Comparison of ENCODE assay signal across 8 mouse cellular contexts in genomic region chr12:102499723-102500122, GRCm38 (mm10). TPM values are rescaled to one million over a fixed set of nuclear protein-coding genes. Genes with fewer than 3 reads are reported as not detected.
DNase-seq lines count a peak whose midpoint lies in the region; ATAC-seq and TF ChIP-seq lines count a peak whose summit lies in the region.

No protein-coding gene starts in this region.

- no peak overlapping the region for H3K4me2 ChIP-seq in liver, embryonic 11.5 days
- no peak overlapping the region for H3K4me2 ChIP-seq in hindbrain, embryonic 16.5 days (ENCODE audit: low read length)

- H3K9ac ChIP-seq in liver, embryonic 11.5 days (ENCODE audit: low read depth, low read length) = no peak overlapping the region
- no peak overlapping the region for H3K9ac ChIP-seq in hindbrain, embryonic 16.5 days (ENCODE audit: low read depth, low read length)

- H3K27me3 ChIP-seq in liver, embryonic 11.5 days (replicated peaks; ENCODE audit: control insufficient read depth, insufficient read depth, low read length) = no peaks in the 10 kb centered on the region
- no peaks in the 10 kb centered on the region for H3K27me3 ChIP-seq in hindbrain, embryonic 16.5 days (replicated peaks; ENCODE audit: control insufficient read depth, insufficient read depth, low read length)

- no peak overlapping the region for H3K27ac ChIP-seq in liver, embryonic 11.5 days (ENCODE audit: low read depth, low read length)
- H3K27ac ChIP-seq in hindbrain, embryonic 16.5 days (ENCODE audit: low read depth, low read length) = no peak overlapping the region

- H3K4me1 ChIP-seq in liver, embryonic 11.5 days (replicated peaks; ENCODE audit: control insufficient read depth, insufficient read depth, low read length) = no peaks in the 10 kb centered on the region
- H3K4me1 ChIP-seq in hindbrain, embryonic 16.5 days (ENCODE audit: control insufficient read depth, insufficient read depth, low read depth, low read length) = no peaks in the 10 kb centered on the region

- 0 out of 2 replicates have a peak, but pooled peaks have one; percentile 36 for ATAC-seq in liver, embryonic 11.5 days (replicated peaks; ENCODE audit: low FRiP score)
- ATAC-seq in hindbrain, embryonic 16.5 days = no peak
- no peak for ATAC-seq in erythroid progenitor cell, adult 5-6 weeks (replicated peaks; ENCODE audit: low FRiP score, poor library complexity, severe bottlenecking)

- H3K36me3 ChIP-seq in liver, embryonic 11.5 days (ENCODE audit: control insufficient read depth, insufficient read depth, low read length) = peaks cover 8% of the 10 kb centered on the region; the same call in 1 of the 2 replicates
- H3K36me3 ChIP-seq in hindbrain, embryonic 16.5 days (ENCODE audit: control insufficient read depth, insufficient read depth, low read length) = peaks cover 9% of the 10 kb centered on the region; the same call in 1 of the 2 replicates

- TF ChIP-seq POLR2A in brain, embryonic 14.5 days (IDR thresholded peaks at IDR 0.05; ENCODE audit: borderline replicate concordance, extremely low read depth, insufficient read depth, insufficient read length, poor library complexity, severe bottlenecking) = no peak

- 49% methylated on average over 4 of the region's 4 CpGs for WGBS in liver, embryonic 11.5 days
- WGBS in hindbrain, embryonic 16.5 days = 77% methylated on average over 4 of the region's 4 CpGs

- TF ChIP-seq CTCF in brain, embryonic 14.5 days (IDR thresholded peaks at IDR 0.05; ENCODE audit: borderline replicate concordance, extremely low read depth, insufficient read depth, insufficient read length) = peak; percentile 33; the same call in 1 of the 2 replicates

- no peaks in the 10 kb centered on the region for H3K9me3 ChIP-seq in liver, embryonic 11.5 days (ENCODE audit: control insufficient read depth, low read length)
- H3K9me3 ChIP-seq in hindbrain, embryonic 16.5 days (ENCODE audit: control insufficient read depth, low read length) = no peaks in the 10 kb centered on the region

- peak; percentile 49 for DNase-seq in embryo, embryonic 10.5 days (ENCODE audit: low spot score)
- DNase-seq in embryo, embryonic 9.5 days (ENCODE audit: extremely low spot score) = no peak
- peak; percentile 37 for DNase-seq in A20 (ENCODE audit: low read depth, low spot score)
- no peak for DNase-seq in brain, embryonic 14.5 days (ENCODE audit: low read depth)
- no peak for DNase-seq in liver, embryonic 11.5 days (ENCODE audit: low spot score)
- no peak for DNase-seq in layer of hippocampus, postnatal 25 days (ENCODE audit: extremely low spot score in 1 of 2, low spot score in 1 of 2)

- H3K4me3 ChIP-seq in liver, embryonic 11.5 days (ENCODE audit: low read depth, low read length) = no peak overlapping the region
- no peak overlapping the region for H3K4me3 ChIP-seq in hindbrain, embryonic 16.5 days (ENCODE audit: low read length)

RNA-seq across cellular contexts. Expression of gene Golga5, which starts 30.8 kb away (rescaled TPM):
- polyA plus RNA-seq in brain, embryonic 14.5 days (2012; rRNA removed) = 21.8 and 23.9 TPM in 2 replicates
- 24.7 and 27.5 TPM in 2 replicates for polyA plus RNA-seq in liver, embryonic 11.5 days (2014; fragmentation: Nextera tagmentation; extraction: Ambion mirVana)
- 10 to 100 TPM; 25.6 to 27.1 TPM for total RNA-seq in layer of hippocampus, postnatal 25 days (2021)
- 24.7 and 28.9 TPM in 2 replicates for polyA plus RNA-seq in hindbrain, embryonic 16.5 days (2015; fragmentation: Nextera tagmentation; extraction: Ambion mirVana)
- 11.9 and 15.9 TPM in 2 replicates for total RNA-seq in erythroid progenitor cell, adult 5-6 weeks (2015; ENCODE audit: low replicate concordance)
- 20.3 and 20.7 TPM in 2 replicates for total RNA-seq in erythroid progenitor cell, adult 5-6 weeks (2017; ENCODE audit: low replicate concordance)

RNA-seq across cellular contexts. Expression of gene Chga, which starts 55.0 kb away (rescaled TPM):
- polyA plus RNA-seq in brain, embryonic 14.5 days (2012; rRNA removed) = 56.3 and 74.5 TPM in 2 replicates
- polyA plus RNA-seq in liver, embryonic 11.5 days (2014; fragmentation: Nextera tagmentation; extraction: Ambion mirVana) = 0.88 and 1.5 TPM in 2 replicates
- total RNA-seq in layer of hippocampus, postnatal 25 days (2021) = 100 to 1,000 TPM; 132 to 135 TPM
- polyA plus RNA-seq in hindbrain, embryonic 16.5 days (2015; fragmentation: Nextera tagmentation; extraction: Ambion mirVana) = 198 and 224 TPM in 2 replicates
- total RNA-seq in erythroid progenitor cell, adult 5-6 weeks (2015; ENCODE audit: low replicate concordance) = not detected in 2 replicates
- not detected in 2 replicates for total RNA-seq in erythroid progenitor cell, adult 5-6 weeks (2017; ENCODE audit: low replicate concordance)

Comparison
In these comparisons a context has a peak if more than half of its experiments do, and no peak if none do; other contexts are left out.
1. DNase-seq: peak in embryo, embryonic 10.5 days (single experiment) and A20 (single experiment); none in embryo, embryonic 9.5 days (single experiment), brain, embryonic 14.5 days (single experiment), liver, embryonic 11.5 days (single experiment) and layer of hippocampus, postnatal 25 days (0 of 2).
2. RNA of gene Chga, which starts 55.0 kb away (polyA plus RNA-seq): 198 to 224 TPM in hindbrain, embryonic 16.5 days and 56.3 to 74.5 TPM in brain, embryonic 14.5 days; 0.88 to 1.5 TPM in liver, embryonic 11.5 days; every median in the first group is over 10 times any median in the second.